Comparison of ENCODE assay signal across 23 mouse cellular contexts in the genomic region with DNA sequence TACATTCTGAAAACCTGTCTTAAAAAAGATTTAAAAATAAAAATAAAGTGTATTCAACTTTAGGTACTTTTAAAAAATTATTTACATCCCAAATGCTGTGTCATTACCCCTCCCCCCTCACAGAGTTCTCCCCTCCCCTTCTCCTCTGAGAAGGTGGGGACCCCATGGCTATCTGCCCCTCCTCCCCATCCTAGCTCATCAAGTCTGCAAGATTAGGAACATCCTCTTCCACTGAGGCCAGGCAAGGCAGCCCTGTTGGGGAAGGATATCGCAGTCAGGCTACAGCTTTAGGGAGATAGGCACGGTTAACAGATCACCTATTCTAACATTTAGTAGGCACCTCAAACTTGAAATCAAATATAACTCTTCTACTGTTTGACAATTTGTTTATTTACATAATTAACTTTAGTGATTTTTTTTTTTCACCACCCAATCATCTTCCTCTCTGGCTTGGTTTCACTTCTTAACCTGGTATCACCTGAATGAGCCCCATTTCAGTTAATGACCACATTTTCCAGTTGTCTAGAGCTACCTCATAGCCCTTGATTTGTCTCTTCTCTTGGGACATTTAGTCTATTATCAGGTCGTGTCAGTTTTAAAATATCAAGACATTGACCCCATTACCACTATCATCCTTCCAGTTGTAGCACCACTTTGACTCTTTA. TPM values are rescaled to one million over a fixed set of nuclear protein-coding genes. Genes with fewer than 3 reads are reported as not detected.
DNase-seq lines count a peak whose midpoint lies in the region; ATAC-seq and TF ChIP-seq lines count a peak whose summit lies in the region.
"Had no signal": no experiment of that assay in that cellular context is flagged by ENCODE, and none has a peak within 500 bp of the region (broad histone marks: within the 10 kb centered on the region; RNA-seq: fewer than 3 reads in every experiment).

No protein-coding gene starts in this region.

- TF ChIP-seq POLR2A in MEL (IDR thresholded peaks at IDR 0.05; ENCODE audit: control insufficient read depth in 1 of 2, insufficient read depth in 1 of 2, low read depth in 1 of 2, low read length in 2 of 2, poor library complexity in 1 of 2) = no peak

- TF ChIP-seq EP300 in MEL (IDR thresholded peaks at IDR 0.05; ENCODE audit: low read depth in 1 of 2, low read length in 2 of 2) = peak; percentile 10 to 56; a peak in 3 of 4 replicates
- no peak for TF ChIP-seq EP300 in lung, postnatal 0 days (IDR thresholded peaks at IDR 0.05)

- peaks cover 38% of the 10 kb centered on the region for H3K79me2 ChIP-seq in MEL (ENCODE audit: control insufficient read depth, insufficient read depth, low read length, poor library complexity)

- DNase-seq in kidney, adult 8-10 months = no peak
- peak; percentile 59 for DNase-seq in MEL (ENCODE audit: low read depth, low spot score)
- no peak for DNase-seq in thymus, postnatal 36 days
- no peak for DNase-seq in kidney, adult 11 months
- DNase-seq in lung, postnatal 0 days (ENCODE audit: low spot score) = no peak
- DNase-seq: adrenal gland, postnatal 25 days; B cell, adult 2 months; cerebellum, adult 8-10 months; gastrocnemius, postnatal 25 days; lung, embryonic 14.5 days; lung, postnatal 36 days had no signal

- no peak overlapping the region for H3K9ac ChIP-seq in kidney, embryonic 15.5 days
- H3K9ac ChIP-seq in MEL (ENCODE audit: control insufficient read depth, low read depth, low read length, poor library complexity, severe bottlenecking) = no peak overlapping the region
- peak overlapping the region; percentile 61 for H3K9ac ChIP-seq in liver, embryonic 12.5 days
- no peak overlapping the region for H3K9ac ChIP-seq in lung, postnatal 0 days (replicated peaks; ENCODE audit: low read depth)
- H3K9ac ChIP-seq: limb, embryonic 12.5 days; lung, embryonic 14.5 days; neural tube, embryonic 13.5 days had no signal

- TF ChIP-seq RAD21 in MEL (IDR thresholded peaks at IDR 0.05; ENCODE audit: low read depth, low read length) = no peak

- H3K27ac ChIP-seq in kidney, embryonic 15.5 days = no peak overlapping the region
- H3K27ac ChIP-seq in MEL (ENCODE audit: control insufficient read depth, low read depth, low read length) = no peak overlapping the region
- H3K27ac ChIP-seq in liver, embryonic 12.5 days = peak overlapping the region; percentile 89
- no peak overlapping the region for H3K27ac ChIP-seq in lung, postnatal 0 days (ENCODE audit: low read length)
- H3K27ac ChIP-seq: hindbrain, postnatal 0 days; kidney, postnatal 0 days; limb, embryonic 12.5 days; midbrain, embryonic 10.5 days; neural tube, embryonic 13.5 days had no signal

- no peak overlapping the region for H3K4me3 ChIP-seq in kidney, embryonic 15.5 days (replicated peaks)
- H3K4me3 ChIP-seq in MEL (ENCODE audit: control insufficient read depth in 1 of 2, insufficient read depth in 1 of 2, low read depth in 2 of 2, low read length in 2 of 2) = no peak overlapping the region
- peak overlapping the region; percentile 22 for H3K4me3 ChIP-seq in liver, embryonic 12.5 days
- H3K4me3 ChIP-seq in lung, postnatal 0 days (ENCODE audit: low read depth, low read length) = no peak overlapping the region
- H3K4me3 ChIP-seq: limb, embryonic 12.5 days; midbrain, embryonic 10.5 days; myocyte; neural tube, embryonic 13.5 days had no signal

- no peaks in the 10 kb centered on the region for H3K9me3 ChIP-seq in kidney, embryonic 15.5 days (replicated peaks)
- no peaks in the 10 kb centered on the region for H3K9me3 ChIP-seq in MEL (replicated peaks; ENCODE audit: insufficient read depth, low read length)
- no peaks in the 10 kb centered on the region for H3K9me3 ChIP-seq in liver, embryonic 12.5 days (replicated peaks)
- no peaks in the 10 kb centered on the region for H3K9me3 ChIP-seq in lung, postnatal 0 days (ENCODE audit: low read length)
- H3K9me3 ChIP-seq: limb, embryonic 12.5 days; midbrain, embryonic 10.5 days; neural tube, embryonic 13.5 days had no signal

- no peak for TF ChIP-seq CTCF in MEL (IDR thresholded peaks at IDR 0.05 in 2 of 3, conservative IDR thresholded peaks at IDR 0.05 in 1 of 3; ENCODE audit: control insufficient read depth in 1 of 3, insufficient read depth in 1 of 3, low read depth in 2 of 3, low read length in 3 of 3, poor library complexity in 1 of 3, severe bottlenecking in 1 of 3)
- TF ChIP-seq CTCF in lung, postnatal 0 days (IDR thresholded peaks at IDR 0.05) = no peak

- H3K36me3 ChIP-seq in kidney, embryonic 15.5 days = no peaks in the 10 kb centered on the region
- peaks cover 0 to 69% of the 10 kb centered on the region in 2 experiments for H3K36me3 ChIP-seq in MEL (ENCODE audit: control insufficient read depth in 1 of 2, insufficient read depth in 2 of 2, low read length in 2 of 2)
- peaks cover 48% of the 10 kb centered on the region for H3K36me3 ChIP-seq in liver, embryonic 12.5 days
- H3K36me3 ChIP-seq in lung, postnatal 0 days (ENCODE audit: insufficient read depth, low read length) = no peaks in the 10 kb centered on the region
- H3K36me3 ChIP-seq: limb, embryonic 12.5 days; midbrain, embryonic 10.5 days; neural tube, embryonic 13.5 days had no signal

- no peak overlapping the region for H3K4me2 ChIP-seq in kidney, embryonic 15.5 days
- peak overlapping the region; percentile 63 for H3K4me2 ChIP-seq in liver, embryonic 12.5 days
- no peak overlapping the region for H3K4me2 ChIP-seq in lung, postnatal 0 days (replicated peaks; ENCODE audit: low read depth, low read length)
- H3K4me2 ChIP-seq: limb, embryonic 12.5 days; lung, embryonic 14.5 days; neural tube, embryonic 13.5 days had no signal

- 69% methylated on average over 3 of the region's 3 CpGs for WGBS in kidney, embryonic 15.5 days
- WGBS in liver, embryonic 12.5 days (ENCODE audit: insufficient replicate concordance) = 23% methylated on average over 3 of the region's 3 CpGs
- WGBS in lung, postnatal 0 days = 68% methylated on average over 3 of the region's 3 CpGs

- peak; percentile 58; the same call in 1 of the 2 replicates for ATAC-seq in kidney, embryonic 15.5 days (replicated peaks; ENCODE audit: low FRiP score)
- peak; percentile 85 for ATAC-seq in liver, embryonic 12.5 days
- ATAC-seq in megakaryocyte-erythroid progenitor cell, adult 5-6 weeks (replicated peaks; ENCODE audit: low FRiP score, low TSS enrichment, poor library complexity, severe bottlenecking) = 0 out of 2 replicates have a peak, but pooled peaks have one; percentile 27
- no peak for ATAC-seq in lung, postnatal 0 days
- ATAC-seq: forebrain, embryonic 16.5 days; hindbrain, postnatal 0 days; intestine, embryonic 16.5 days; midbrain, embryonic 16.5 days had no signal

- H3K27me3 ChIP-seq in kidney, embryonic 15.5 days = no peaks in the 10 kb centered on the region
- H3K27me3 ChIP-seq in MEL (ENCODE audit: control insufficient read depth in 1 of 2, insufficient read depth in 2 of 2, low read length in 2 of 2) = no peaks in the 10 kb centered on the region
- H3K27me3 ChIP-seq in liver, embryonic 12.5 days (replicated peaks) = no peaks in the 10 kb centered on the region
- no peaks in the 10 kb centered on the region for H3K27me3 ChIP-seq in lung, postnatal 0 days (replicated peaks; ENCODE audit: insufficient read depth, low read length)
- H3K27me3 ChIP-seq: limb, embryonic 12.5 days; neural tube, embryonic 13.5 days had no signal

- no peaks in the 10 kb centered on the region for H3K4me1 ChIP-seq in kidney, embryonic 15.5 days
- H3K4me1 ChIP-seq in MEL (ENCODE audit: control insufficient read depth in 1 of 2, insufficient read depth in 2 of 2, low read length in 2 of 2) = peaks cover 20 to 26% of the 10 kb centered on the region in 2 experiments
- H3K4me1 ChIP-seq in liver, embryonic 12.5 days = peaks cover 97% of the 10 kb centered on the region
- no peaks in the 10 kb centered on the region for H3K4me1 ChIP-seq in lung, postnatal 0 days (ENCODE audit: insufficient read depth, low read depth, low read length)
- H3K4me1 ChIP-seq: midbrain, embryonic 10.5 days; neural tube, embryonic 13.5 days had no signal

TF ChIP-seq in MEL, 35 proteins besides CTCF, POLR2A, EP300 and RAD21:
- TF ChIP-seq CHD2 (IDR thresholded peaks at IDR 0.05; ENCODE audit: low read length) (peak; percentile 16; the same call in 1 of the 2 replicates), RCOR1 (IDR thresholded peaks at IDR 0.05; ENCODE audit: low read depth, low read length) (0 out of 2 replicates have a peak, but pooled peaks have one; percentile 9), ETS1 (IDR thresholded peaks at IDR 0.05; ENCODE audit: low read depth, low read length) (0 out of 2 replicates have a peak, but pooled peaks have one; percentile 50), SIN3A (IDR thresholded peaks at IDR 0.05; ENCODE audit: low read length) (0 out of 2 replicates have a peak, but pooled peaks have one; percentile 34), GATA1 (IDR thresholded peaks at IDR 0.05; ENCODE audit: low read depth, low read length) (peak; percentile 43; the same call in 1 of the 2 replicates), MAZ (IDR thresholded peaks at IDR 0.05; ENCODE audit: low read depth, low read length) (no peak), TCF12 (IDR thresholded peaks at IDR 0.05; ENCODE audit: low read depth, low read length) (peak; percentile 45; the same call in 1 of the 2 replicates), ELF1 (IDR thresholded peaks at IDR 0.05; ENCODE audit: low read depth, low read length) (no peak)
TF ChIP-seq in MEL: peak in this region for 6.

RNA-seq across cellular contexts. Expression of a gene that starts 11.2 kb away (rescaled TPM):
- 4.7 and 5.2 TPM in 2 replicates for polyA plus RNA-seq in kidney, embryonic 15.5 days (2015; fragmentation: Nextera tagmentation; extraction: Ambion mirVana)
- total RNA-seq in MEL (2012; rRNA removed) = 25.0 and 27.7 TPM in 2 replicates
- polyA plus RNA-seq in MEL (2012; ENCODE audit: insufficient read depth in 1 of 2, insufficient read length in 2 of 2, low read depth in 1 of 2, low replicate concordance in 2 of 2, missing spikeins in 1 of 2) = 10 to 100 TPM; 52.5 to 77.1 TPM
- 59.6 and 66.2 TPM in 2 replicates for polyA plus RNA-seq in liver, embryonic 12.5 days (2016; fragmentation: Nextera tagmentation; extraction: Ambion mirVana)
- 40.4 and 65.7 TPM in 2 replicates for total RNA-seq in megakaryocyte-erythroid progenitor cell, adult 5-6 weeks (2014; fragmentation: Nextera tagmentation)
- total RNA-seq in megakaryocyte-erythroid progenitor cell, adult 5-6 weeks (2017) = 61.8 and 63.9 TPM in 2 replicates
- polyA plus RNA-seq in lung, postnatal 0 days (2015; fragmentation: Nextera tagmentation; extraction: Ambion mirVana) = 6.1 and 7.0 TPM in 2 replicates
